Mouse (Mus musculus) splenic B cell, adult 2 months (primary cell): ENCODE measurements around the gene Efcab6.

Experiments used
- DNase-seq: peaks from one replicate; pipeline ENCODE4 v3.0.0-alpha.2; 2011; ENCODE audit warnings: low read depth, low spot score
- H3K27me3 ChIP-seq: 2 replicates; pipeline ENCODE4 v1.6.1; 2012; ENCODE audit warnings: mild to moderate bottlenecking, low read length, moderate library complexity, mixed read lengths; ENCODE audit not compliant: control insufficient read depth, poor library complexity, insufficient read depth, severe bottlenecking
- H3K36me3 ChIP-seq: 2 replicates; pipeline ENCODE4 v1.6.1; 2012; ENCODE audit warnings: mild to moderate bottlenecking, low read length, moderate library complexity, mixed read lengths; ENCODE audit not compliant: control insufficient read depth, poor library complexity, insufficient read depth, severe bottlenecking

The Efcab6 gene

GRCm38 (mm10) chr15:84025651-84026050 lies 39.5 kb downstream of the Efcab6 start:
- Histone ChIP-seq H3K27me3 (no peaks in the 10 kb centered on the region), H3K36me3 (no peaks in the 10 kb centered on the region)
- no peak for DNase-seq

GRCm38 (mm10) chr15:84024851-84025250 lies 40.3 kb downstream of the Efcab6 start:
- Histone ChIP-seq H3K27me3 (no peaks in the 10 kb centered on the region), H3K36me3 (no peaks in the 10 kb centered on the region)
- DNase-seq: no peak

GRCm38 (mm10) chr15:84009366-84010083 lies 55.7 kb downstream of the Efcab6 start:
- Histone ChIP-seq H3K27me3 (no peaks in the 10 kb centered on the region), H3K36me3 (no peaks in the 10 kb centered on the region)
- DNase-seq: no peak

- no peaks in the 10 kb centered on the region for H3K27me3 ChIP-seq
- DNase-seq: no peak
- H3K36me3 ChIP-seq: no peaks in the 10 kb centered on the region
Measured at GRCm38 (mm10) chr15:84004306-84004705, 60.9 kb downstream of the Efcab6 start.

- Histone ChIP-seq H3K36me3 (no peaks in the 10 kb centered on the region), H3K27me3 (no peaks in the 10 kb centered on the region)
- no peak for DNase-seq
Measured at GRCm38 (mm10) chr15:83999071-83999470, 66.1 kb downstream of the Efcab6 start.

- H3K27me3 ChIP-seq: no peaks in the 10 kb centered on the region
- H3K36me3 ChIP-seq: no peaks in the 10 kb centered on the region
- no peak for DNase-seq
Measured at GRCm38 (mm10) chr15:83998586-83998985, 66.6 kb downstream of the Efcab6 start.

- no peak for DNase-seq
- Histone ChIP-seq H3K27me3 (no peaks in the 10 kb centered on the region), H3K36me3 (no peaks in the 10 kb centered on the region)
Measured at GRCm38 (mm10) chr15:83998115-83998514, 67.1 kb downstream of the Efcab6 start.

- Histone ChIP-seq H3K27me3 (no peaks in the 10 kb centered on the region), H3K36me3 (no peaks in the 10 kb centered on the region)
- no peak for DNase-seq
Measured at GRCm38 (mm10) chr15:83997550-83997949, 67.6 kb downstream of the Efcab6 start.

- Histone ChIP-seq H3K36me3 (no peaks in the 10 kb centered on the region), H3K27me3 (no peaks in the 10 kb centered on the region)
- DNase-seq: no peak
Measured at GRCm38 (mm10) chr15:83996864-83997263, 68.3 kb downstream of the Efcab6 start.

GRCm38 (mm10) chr15:83992191-83992590 lies 73.0 kb downstream of the Efcab6 start:
- Histone ChIP-seq H3K36me3 (no peaks in the 10 kb centered on the region), H3K27me3 (no peaks in the 10 kb centered on the region)
- no peak for DNase-seq

GRCm38 (mm10) chr15:83991461-83991860 lies 73.7 kb downstream of the Efcab6 start:
- Histone ChIP-seq H3K36me3 (no peaks in the 10 kb centered on the region), H3K27me3 (no peaks in the 10 kb centered on the region)
- no peak for DNase-seq

GRCm38 (mm10) chr15:83989241-83989640 lies 75.9 kb downstream of the Efcab6 start:
- no peaks in the 10 kb centered on the region for H3K27me3 ChIP-seq
- no peak for DNase-seq
- no peaks in the 10 kb centered on the region for H3K36me3 ChIP-seq

- H3K27me3 ChIP-seq: no peaks in the 10 kb centered on the region
- no peak for DNase-seq
- no peaks in the 10 kb centered on the region for H3K36me3 ChIP-seq
Measured at GRCm38 (mm10) chr15:83988087-83988486, 77.1 kb downstream of the Efcab6 start.

- H3K27me3 ChIP-seq: no peaks in the 10 kb centered on the region
- H3K36me3 ChIP-seq: no peaks in the 10 kb centered on the region
- no peak for DNase-seq
Measured at GRCm38 (mm10) chr15:83982186-83982936, 82.8 kb downstream of the Efcab6 start.

GRCm38 (mm10) chr15:83978865-83979264 lies 86.3 kb downstream of the Efcab6 start:
- H3K27me3 ChIP-seq: no peaks in the 10 kb centered on the region
- no peaks in the 10 kb centered on the region for H3K36me3 ChIP-seq
- DNase-seq: no peak
